Mouse (Mus musculus): ENCODE measurements around the gene Ppig. TPM values are rescaled to one million over a fixed set of nuclear protein-coding genes. Genes with fewer than 3 reads are reported as not detected.

The Ppig gene
- polyA plus RNA-seq, 1 experiment from 2014 or later = 145 TPM

GRCm38 (mm10) chr2:69764716-69765115 lies 42.4 kb downstream of the Ppig start:
- Histone ChIP-seq H3K4me1 (no peaks in the 10 kb centered on the region), H3K9me3 (replicated peaks) (no peaks in the 10 kb centered on the region), H3K27me3 (no peaks in the 10 kb centered on the region), H3K27ac (no peak overlapping the region), H3K4me3 (replicated peaks) (no peak overlapping the region), H3K36me3 (no peaks in the 10 kb centered on the region), H3K4me2 (no peak overlapping the region), H3K9ac (no peak overlapping the region)
- 83% methylated on average over 1 of the region's 1 CpGs for WGBS
- no peak for ATAC-seq (replicated peaks; ENCODE audit: low FRiP score)

GRCm38 (mm10) chr2:69773331-69773730 lies 51.0 kb downstream of the Ppig start:
- Histone ChIP-seq H3K27ac (no peak overlapping the region), H3K36me3 (peaks cover 22% of the 10 kb centered on the region; the same call in 1 of the 2 replicates), H3K4me2 (no peak overlapping the region), H3K4me1 (no peaks in the 10 kb centered on the region), H3K9ac (no peak overlapping the region), H3K4me3 (replicated peaks) (no peak overlapping the region), H3K9me3 (replicated peaks) (no peaks in the 10 kb centered on the region), H3K27me3 (no peaks in the 10 kb centered on the region)
- ATAC-seq (replicated peaks; ENCODE audit: low FRiP score) = no peak
- WGBS = 92% methylated on average over 3 of the region's 3 CpGs

GRCm38 (mm10) chr2:69777985-69778835 lies 55.9 kb downstream of the Ppig start:
- H3K4me2 ChIP-seq = no peak overlapping the region
- H3K4me3 ChIP-seq (replicated peaks) = no peak overlapping the region
- H3K36me3 ChIP-seq = peaks cover 21% of the 10 kb centered on the region; the same call in 1 of the 2 replicates
- no peaks in the 10 kb centered on the region for H3K9me3 ChIP-seq (replicated peaks)
- no peaks in the 10 kb centered on the region for H3K27me3 ChIP-seq
- ATAC-seq (replicated peaks; ENCODE audit: low FRiP score) = no peak
- H3K4me1 ChIP-seq = no peaks in the 10 kb centered on the region
- 77% methylated on average over 7 of the region's 7 CpGs for WGBS
- H3K27ac ChIP-seq = no peak overlapping the region
- no peak overlapping the region for H3K9ac ChIP-seq

GRCm38 (mm10) chr2:69778836-69779177 lies 56.5 kb downstream of the Ppig start:
- 51% methylated on average over 5 of the region's 5 CpGs for WGBS
- Histone ChIP-seq H3K27ac (no peak overlapping the region), H3K9me3 (replicated peaks) (no peaks in the 10 kb centered on the region), H3K27me3 (no peaks in the 10 kb centered on the region), H3K4me3 (replicated peaks) (no peak overlapping the region), H3K36me3 (peaks cover 15% of the 10 kb centered on the region; the same call in 1 of the 2 replicates), H3K4me1 (no peaks in the 10 kb centered on the region), H3K4me2 (no peak overlapping the region), H3K9ac (no peak overlapping the region)
- no peak for ATAC-seq (replicated peaks; ENCODE audit: low FRiP score)

- Histone ChIP-seq H3K36me3 (peaks cover 16% of the 10 kb centered on the region), H3K27me3 (no peaks in the 10 kb centered on the region), H3K9me3 (replicated peaks) (no peaks in the 10 kb centered on the region), H3K9ac (peak overlapping the region; percentile 55), H3K27ac (peak overlapping the region; percentile 83), H3K4me3 (replicated peaks) (peak overlapping the region; percentile 67), H3K4me2 (peak overlapping the region; percentile 85), H3K4me1 (peaks cover 6% of the 10 kb centered on the region)
- 22% methylated on average over 9 of the region's 9 CpGs for whole genome bisulfite sequencing
- ATAC-seq (replicated peaks; ENCODE audit: low FRiP score) = no peak; the same call in 1 of the 2 replicates
Observed at GRCm38 (mm10) chr2:69788974-69789373, 66.6 kb downstream of the Ppig start.

GRCm38 (mm10) chr2:69789429-69790069 lies 67.2 kb downstream of the Ppig start, which contains the start of the genes Ccdc173 and Phospho2:
TSS of gene Ccdc173 (minus strand) at chr2:69789575.
TSS of gene Phospho2 (plus strand) at chr2:69789623.
- Histone ChIP-seq H3K27me3 (no peaks in the 10 kb centered on the region), H3K27ac (peak within 1 kb of the TSS; percentile 88), H3K4me3 (replicated peaks) (peak within 1 kb of the TSS; percentile 67), H3K4me1 (peaks cover 6% of the 10 kb centered on the region), H3K4me2 (peak within 1 kb of the TSS; percentile 85), H3K9me3 (replicated peaks) (no peaks in the 10 kb centered on the region), H3K36me3 (peaks cover 19% of the 10 kb centered on the region), H3K9ac (peak within 1 kb of the TSS; percentile 55)
- ATAC-seq (replicated peaks; ENCODE audit: low FRiP score) = peak; percentile 98
- 2% methylated on average over 48 of the region's 48 CpGs for WGBS

GRCm38 (mm10) chr2:69790285-69790684 lies 67.9 kb downstream of the Ppig start:
- peak; percentile 65; the same call in 1 of the 2 replicates for ATAC-seq (replicated peaks; ENCODE audit: low FRiP score)
- Histone ChIP-seq H3K27ac (peak overlapping the region; percentile 88), H3K4me3 (replicated peaks) (peak overlapping the region; percentile 67), H3K36me3 (peaks cover 26% of the 10 kb centered on the region), H3K9me3 (replicated peaks) (no peaks in the 10 kb centered on the region), H3K9ac (peak overlapping the region; percentile 55; the same call in 1 of the 2 replicates), H3K4me2 (peak overlapping the region; percentile 85), H3K4me1 (peaks cover 6% of the 10 kb centered on the region), H3K27me3 (no peaks in the 10 kb centered on the region)
- WGBS = 2% methylated on average over 10 of the region's 10 CpGs

- 70% methylated on average over 4 of the region's 4 CpGs for WGBS
- no peak overlapping the region for H3K9ac ChIP-seq
- peak overlapping the region; percentile 67; the same call in 1 of the 2 replicates for H3K4me3 ChIP-seq (replicated peaks)
- peaks cover 31% of the 10 kb centered on the region for H3K36me3 ChIP-seq
- H3K27ac ChIP-seq = peak overlapping the region; percentile 88; the same call in 1 of the 2 replicates
- ATAC-seq (replicated peaks; ENCODE audit: low FRiP score) = no peak
- H3K9me3 ChIP-seq (replicated peaks) = no peaks in the 10 kb centered on the region
- H3K4me1 ChIP-seq = peaks cover 6% of the 10 kb centered on the region
- H3K27me3 ChIP-seq = no peaks in the 10 kb centered on the region
- H3K4me2 ChIP-seq = peak overlapping the region; percentile 85
Observed at GRCm38 (mm10) chr2:69790722-69791121, 68.4 kb downstream of the Ppig start.

- H3K4me3 ChIP-seq (replicated peaks) = no peak overlapping the region
- H3K9me3 ChIP-seq (replicated peaks) = no peaks in the 10 kb centered on the region
- H3K36me3 ChIP-seq = peaks cover under 1% of the 10 kb centered on the region; the same call in 1 of the 2 replicates
- H3K4me1 ChIP-seq = 0 out of 2 replicates have a peak, but pooled peaks cover 3% of the 10 kb centered on the region
- peak overlapping the region; percentile 28 for H3K4me2 ChIP-seq
- WGBS = 58% methylated on average over 5 of the region's 5 CpGs
- H3K27me3 ChIP-seq = no peaks in the 10 kb centered on the region
- ATAC-seq (replicated peaks; ENCODE audit: low FRiP score) = peak; percentile 69
- H3K27ac ChIP-seq = no peak overlapping the region
- H3K9ac ChIP-seq = no peak overlapping the region
Observed at GRCm38 (mm10) chr2:69802911-69803312, 80.6 kb downstream of the Ppig start.

Other genes with a start within 250 kb of the Ppig start
- 14.6 and 15.0 TPM in 2 replicates for gene Lrp2, start 136.5 kb upstream of the Ppig start, polyA plus RNA-seq (2015; fragmentation: Nextera tagmentation; extraction: Ambion mirVana)
- gene Bbs5, start 75.4 kb upstream of the Ppig start, polyA plus RNA-seq (2015; fragmentation: Nextera tagmentation; extraction: Ambion mirVana) = 17.6 and 22.8 TPM in 2 replicates
- gene Klhl41, start 52.4 kb upstream of the Ppig start, polyA plus RNA-seq (2015; fragmentation: Nextera tagmentation; extraction: Ambion mirVana) = 2.5 and 3.7 TPM in 2 replicates
- 11.8 and 13.7 TPM in 2 replicates for gene Fastkd1, start 9.0 kb upstream of the Ppig start, polyA plus RNA-seq (2015; fragmentation: Nextera tagmentation; extraction: Ambion mirVana)
- 2.4 and 2.6 TPM in 2 replicates for gene Ccdc173, start 67.0 kb downstream of the Ppig start, polyA plus RNA-seq (2015; fragmentation: Nextera tagmentation; extraction: Ambion mirVana)
- 22.6 and 26.4 TPM in 2 replicates for gene Phospho2, start 67.1 kb downstream of the Ppig start, polyA plus RNA-seq (2015; fragmentation: Nextera tagmentation; extraction: Ambion mirVana)
- 28.8 and 32.2 TPM in 2 replicates for gene Klhl23, start 99.4 kb downstream of the Ppig start, polyA plus RNA-seq (2015; fragmentation: Nextera tagmentation; extraction: Ambion mirVana)
- 356 and 389 TPM in 2 replicates for gene Ssb, start 139.0 kb downstream of the Ppig start, polyA plus RNA-seq (2015; fragmentation: Nextera tagmentation; extraction: Ambion mirVana)
- gene Mettl5, start 163.1 kb downstream of the Ppig start, polyA plus RNA-seq (2015; fragmentation: Nextera tagmentation; extraction: Ambion mirVana) = 42.9 and 43.4 TPM in 2 replicates
- 14.3 and 15.5 TPM in 2 replicates for gene Ubr3, start 174.7 kb downstream of the Ppig start, polyA plus RNA-seq (2015; fragmentation: Nextera tagmentation; extraction: Ambion mirVana)